Mouse (Mus musculus) kidney, postnatal 25 days (tissue): ENCODE data around the gene Cenpp.

Experiments used
- DNase-seq, 2 experiments: peaks; one replicate each; pipeline ENCODE4 v3.0.0; 2021; ENCODE audit warnings: mixed read lengths in 2 of 2

Gene Cenpp

DNA sequence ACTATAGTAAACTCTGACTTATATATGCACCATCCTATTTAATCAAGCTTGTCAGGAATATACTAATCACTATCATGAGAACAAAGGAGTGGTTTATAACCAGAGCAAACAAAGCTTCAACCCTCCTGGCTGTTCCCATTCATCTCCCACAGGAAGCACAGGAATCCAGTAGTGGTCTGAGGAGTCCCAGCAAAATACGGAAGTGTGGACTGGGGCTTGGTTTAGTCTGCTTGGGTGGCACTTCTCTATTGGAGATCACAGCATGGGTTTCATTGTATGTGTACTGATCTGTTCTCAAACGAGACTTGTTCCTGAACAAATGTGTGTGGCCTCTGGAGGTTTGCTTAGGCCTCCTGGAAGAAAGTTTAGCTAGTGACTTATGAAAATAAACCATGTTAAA lies 133.8 kb downstream of the Cenpp start:
- no peak for DNase-seq

DNA sequence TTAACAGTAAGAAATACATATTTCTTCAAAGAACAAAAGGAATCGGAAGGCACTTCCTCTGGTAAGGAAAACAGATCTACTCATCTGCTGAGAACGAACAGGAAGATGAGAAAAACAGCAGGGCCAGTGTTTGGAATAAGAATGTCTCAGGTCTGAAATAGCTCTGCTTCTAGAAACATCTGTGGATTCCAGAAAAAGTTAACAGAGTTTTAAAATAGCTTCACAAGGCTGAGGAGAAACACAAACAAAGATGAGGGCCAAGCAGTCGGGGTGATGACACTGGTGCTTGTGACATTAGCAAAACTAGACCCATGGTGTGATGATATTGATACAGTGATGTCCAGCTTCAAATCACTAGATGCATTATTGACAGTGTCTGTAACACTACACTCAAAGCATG lies 145.4 kb downstream of the Cenpp start:
- no peak for DNase-seq

DNA sequence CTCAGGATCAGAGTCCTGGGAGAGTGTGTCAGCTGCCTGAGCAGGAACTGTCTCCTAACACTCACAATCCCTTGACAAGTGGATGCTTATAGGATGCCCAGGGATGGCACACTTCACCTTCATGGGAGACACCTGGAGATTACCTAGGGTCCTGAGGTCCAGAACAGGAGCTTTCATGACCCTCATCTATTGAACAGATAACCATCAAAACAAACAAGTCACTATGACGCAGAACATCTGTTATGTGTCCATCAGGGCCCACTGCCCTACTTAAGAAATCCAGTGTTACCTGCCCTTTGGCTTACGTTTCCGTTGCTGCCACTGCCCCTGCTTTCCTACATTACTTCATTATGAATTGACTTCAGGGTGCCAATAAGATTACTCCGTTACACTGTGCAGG lies 146.8 kb downstream of the Cenpp start:
- DNase-seq = no peak

DNA sequence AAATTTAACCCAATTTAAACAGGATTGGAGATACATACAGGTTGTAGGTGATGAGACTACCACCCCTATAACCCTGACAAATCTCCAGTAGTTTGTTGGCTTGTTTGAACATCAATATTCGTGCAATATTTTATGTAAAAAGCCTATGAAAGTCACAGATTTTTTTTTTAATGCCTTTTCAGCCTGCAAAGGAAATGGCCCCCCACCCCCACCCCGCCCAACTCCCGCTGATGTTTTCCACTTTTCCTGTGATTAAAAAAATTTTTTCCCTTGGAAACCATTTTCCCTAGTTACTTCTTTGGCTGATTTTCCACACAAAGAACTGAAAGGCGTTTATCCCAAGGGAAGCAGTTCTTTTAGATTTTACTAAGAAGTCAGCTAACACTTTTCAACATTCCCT lies 148.1 kb downstream of the Cenpp start, which contains the start of gene Ecm2:
Ecm2 (plus strand) TSS at position 301 of the 400 bp plus-strand sequence.
- DNase-seq = no peak

DNA sequence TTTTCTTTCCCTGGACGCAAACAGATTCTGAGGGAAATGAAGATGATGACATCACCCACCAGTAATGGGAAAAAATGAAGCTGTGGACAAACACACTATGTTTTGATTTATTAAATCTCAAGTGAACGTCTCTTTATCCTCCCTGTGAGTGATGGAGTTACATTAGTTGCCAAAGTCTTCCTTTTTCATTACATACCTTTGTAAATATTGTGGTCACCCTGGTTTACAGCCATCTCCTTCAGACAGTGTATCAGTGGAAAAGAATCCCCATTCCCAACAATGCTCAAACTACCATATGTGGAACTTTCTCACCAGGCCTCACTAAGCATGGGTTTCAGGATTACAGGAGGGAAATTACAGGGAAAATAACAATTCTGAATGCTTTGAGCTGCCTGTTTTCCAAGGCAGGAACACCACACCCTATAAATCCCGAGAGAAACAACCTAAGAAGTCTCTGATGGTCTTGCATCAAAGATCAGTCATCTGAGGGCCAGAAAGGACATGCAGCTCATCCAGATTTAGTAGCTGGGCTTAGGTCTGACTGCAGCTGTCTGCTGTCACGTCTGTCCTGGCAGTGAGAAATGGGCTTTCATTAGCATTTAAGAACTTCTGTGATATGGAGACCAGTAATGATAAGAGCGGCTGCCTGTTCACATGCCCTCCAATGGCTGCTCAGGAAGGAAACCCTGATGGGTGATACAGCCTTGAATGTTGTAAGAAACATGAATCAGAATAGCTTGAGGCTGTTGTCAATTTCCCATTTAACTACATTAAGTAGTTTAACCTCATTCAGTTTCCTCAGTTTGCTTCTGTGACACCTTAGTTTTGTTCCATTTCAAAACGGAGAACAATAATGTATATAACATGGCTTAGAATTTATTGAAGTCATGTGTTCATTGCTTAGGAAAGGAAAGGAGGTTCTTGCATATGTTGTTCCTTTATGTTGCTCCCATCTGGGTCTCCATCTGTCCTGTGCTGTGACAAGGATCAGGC lies 159.9 kb downstream of the Cenpp start, which contains the start of gene Tes3-ps:
Tes3-ps (plus strand) TSS at position 943 of the 993 bp plus-strand sequence.
- DNase-seq = no peak

DNA sequence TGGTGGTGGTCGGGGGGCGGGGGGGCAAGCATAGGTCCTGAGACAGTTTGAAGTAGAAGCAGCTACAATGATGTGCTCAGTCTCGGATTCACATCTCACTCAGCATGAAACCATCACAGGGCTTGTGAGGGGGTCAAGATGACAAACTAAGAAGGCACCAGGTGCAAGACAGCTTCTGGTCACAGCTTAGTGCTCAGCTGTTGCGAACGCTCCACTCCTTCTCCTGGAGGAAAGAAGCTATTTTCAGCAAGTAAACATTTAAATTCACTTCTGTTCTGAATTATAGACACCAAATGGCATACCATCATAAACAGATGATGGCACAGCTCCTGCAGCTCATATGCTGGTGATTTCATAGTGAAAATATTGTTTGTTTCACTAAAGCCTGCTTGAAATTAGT lies 167.2 kb downstream of the Cenpp start:
- DNase-seq = no peak

DNA sequence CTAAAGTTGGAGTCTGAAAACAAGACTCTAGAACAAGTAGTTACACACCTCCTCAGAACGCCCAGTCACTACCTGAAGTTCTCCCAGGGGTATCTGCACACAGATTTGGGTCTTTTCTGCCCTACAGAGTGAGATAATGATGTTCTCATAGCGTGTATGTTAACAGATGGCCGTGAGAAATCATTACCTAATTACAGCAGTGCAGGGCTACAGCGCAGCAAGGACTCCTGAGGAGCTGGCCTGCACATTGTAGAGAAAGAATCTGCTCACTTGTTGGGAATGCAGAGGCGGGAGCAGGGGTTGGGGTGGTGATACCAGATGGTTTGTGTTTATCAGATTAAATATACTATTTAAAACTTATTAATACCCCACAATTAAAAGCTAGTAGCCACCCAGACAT lies 172.0 kb downstream of the Cenpp start:
- DNase-seq = no peak

DNA sequence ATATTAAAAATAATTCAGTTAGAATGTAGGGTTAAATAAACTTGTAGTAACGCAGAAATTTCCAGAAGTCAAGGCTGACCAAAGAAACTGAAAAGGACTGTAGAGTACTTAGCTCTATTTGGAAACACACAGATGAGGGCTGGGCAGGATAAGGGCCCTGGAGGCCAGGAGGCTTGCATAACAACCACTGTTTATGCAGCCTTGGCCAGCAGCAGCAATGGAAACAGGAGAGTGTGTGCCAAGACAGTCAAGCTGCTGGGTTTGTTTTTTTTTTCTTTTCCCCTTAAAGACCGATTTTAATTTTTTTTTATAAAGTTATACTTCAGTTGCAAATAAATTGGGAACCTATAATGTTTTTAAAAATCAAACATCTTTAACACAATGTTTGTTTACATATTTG lies 172.5 kb downstream of the Cenpp start:
- peak; percentile 70 to 91 for DNase-seq

DNA sequence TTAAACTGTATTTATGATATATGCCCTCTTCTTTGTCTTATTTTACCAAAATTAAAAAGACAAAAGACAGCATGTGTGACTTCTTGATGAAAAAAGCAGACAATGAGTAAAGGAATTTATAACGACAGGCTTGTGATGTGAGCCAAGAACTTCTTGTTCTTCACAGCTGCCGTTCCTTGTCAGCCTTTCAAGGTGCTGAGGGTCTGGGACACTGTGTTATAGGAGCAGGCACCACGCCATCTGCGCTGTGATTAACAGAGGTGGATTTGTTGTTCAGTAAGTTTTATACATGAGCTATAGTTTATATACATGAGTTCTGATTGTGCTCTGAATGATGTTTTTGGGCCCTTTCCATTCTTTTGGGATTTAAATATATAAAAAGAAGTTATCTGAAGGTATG lies 173.2 kb downstream of the Cenpp start:
- no peak for DNase-seq

DNA sequence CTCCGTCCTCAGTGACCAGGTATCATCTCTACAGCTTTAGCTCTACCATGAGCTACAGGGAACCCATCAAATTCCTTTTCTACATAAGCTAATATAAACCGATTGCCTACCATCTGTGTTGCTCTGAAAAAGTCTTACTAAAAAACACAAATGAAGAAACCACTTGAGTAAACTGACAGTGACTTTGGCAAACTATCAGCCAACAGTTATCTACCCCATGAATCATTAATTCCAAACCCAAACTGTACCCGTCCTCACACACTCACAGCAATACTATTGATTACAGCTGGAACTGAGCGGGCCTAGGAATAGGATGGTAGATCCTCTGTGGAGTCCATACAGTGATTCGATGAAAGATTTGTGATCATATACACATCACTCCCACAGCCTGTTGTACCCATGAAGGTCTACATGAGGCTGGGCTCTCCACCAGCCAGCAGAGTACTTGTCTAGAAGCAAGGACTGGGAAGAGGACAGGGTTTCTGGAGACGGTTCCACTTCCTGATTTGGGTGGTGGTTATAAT lies 173.7 kb downstream of the Cenpp start:
- DNase-seq = no peak

DNA sequence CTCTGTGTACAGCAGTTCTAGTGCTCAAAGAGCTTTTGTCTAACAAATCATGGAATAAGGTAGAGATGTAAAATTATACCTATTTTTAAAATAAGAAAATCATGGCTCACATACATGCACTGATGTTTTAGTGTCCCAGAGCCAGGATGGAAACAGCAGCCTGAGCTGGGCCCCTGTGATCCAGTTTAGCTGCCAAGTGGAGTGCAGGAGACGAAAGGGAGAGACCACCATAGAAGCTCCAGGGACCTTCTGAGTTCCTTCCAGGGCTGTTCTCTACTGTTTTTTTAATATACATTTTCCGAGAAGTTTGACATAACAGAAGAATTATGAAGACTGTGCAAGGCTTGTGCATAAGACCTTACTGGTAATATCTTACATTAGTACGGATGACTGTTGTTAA lies 174.7 kb downstream of the Cenpp start:
- DNase-seq = no peak

DNA sequence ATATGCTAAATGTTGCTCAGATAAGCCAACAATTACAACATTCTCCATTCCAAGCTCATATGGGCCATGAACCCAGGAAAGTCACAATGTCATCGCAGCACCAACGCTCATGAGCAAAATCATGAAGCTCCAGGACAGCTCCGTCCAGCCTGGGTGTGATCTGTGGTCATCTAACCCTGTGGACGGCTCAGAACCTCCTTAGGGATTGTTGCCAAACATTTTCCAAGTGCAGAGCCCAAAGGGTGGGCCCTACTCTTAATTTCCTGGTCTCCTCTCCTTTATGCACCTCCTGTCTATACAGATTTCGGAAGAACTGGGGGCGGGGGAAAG lies 179.9 kb downstream of the Cenpp start:
- no peak for DNase-seq

DNA sequence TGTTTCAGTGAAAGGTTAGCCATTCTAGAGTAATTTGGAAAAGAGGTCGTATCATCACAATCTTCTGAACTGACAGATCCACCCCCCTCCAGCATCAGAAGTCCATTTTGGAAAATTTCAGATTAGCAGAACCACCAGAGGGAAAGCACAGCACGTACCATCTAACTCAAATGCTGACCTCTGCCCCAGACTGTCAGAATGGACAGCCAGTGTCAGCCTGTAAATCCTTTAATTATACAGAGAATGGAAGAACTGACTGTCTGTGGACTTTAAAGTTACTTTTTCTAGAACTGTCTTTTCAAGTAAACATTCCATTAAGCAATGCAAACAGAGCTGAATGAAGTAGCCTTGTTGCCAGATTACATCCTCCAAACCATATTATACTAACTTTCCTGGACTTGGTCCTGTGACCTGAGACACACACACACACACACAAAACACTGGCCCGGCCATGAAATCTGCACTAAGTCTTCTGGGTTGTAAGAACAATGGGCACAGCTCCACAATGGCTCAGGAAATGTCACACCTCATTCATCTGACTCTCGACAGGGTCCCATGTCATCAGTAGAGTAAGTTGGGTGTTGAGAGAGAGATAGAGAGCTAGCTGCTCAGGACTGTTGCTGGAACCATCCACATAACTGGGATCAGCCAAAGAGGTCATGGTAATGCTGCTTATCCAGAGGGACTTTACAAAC lies 180.5 kb downstream of the Cenpp start:
- no peak for DNase-seq

DNA sequence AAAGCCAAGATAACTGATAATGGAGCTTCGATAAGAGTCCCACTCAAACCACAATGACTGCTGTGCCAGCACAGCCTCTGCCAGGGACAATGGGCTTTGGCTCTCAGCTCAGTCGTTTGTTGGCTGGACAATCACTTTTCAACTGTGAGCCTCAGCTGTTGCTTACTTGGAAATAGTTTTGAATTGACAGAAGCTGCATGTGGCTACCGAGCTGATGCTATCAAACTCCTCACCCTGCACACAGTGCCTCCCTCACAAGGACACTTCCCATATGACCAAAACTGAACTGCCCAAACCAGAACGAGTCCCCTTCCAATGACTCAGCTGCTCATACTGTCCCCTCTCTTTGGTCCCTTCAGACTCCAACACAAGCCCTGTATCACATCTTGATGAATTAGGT lies 181.8 kb downstream of the Cenpp start:
- no peak for DNase-seq

DNA sequence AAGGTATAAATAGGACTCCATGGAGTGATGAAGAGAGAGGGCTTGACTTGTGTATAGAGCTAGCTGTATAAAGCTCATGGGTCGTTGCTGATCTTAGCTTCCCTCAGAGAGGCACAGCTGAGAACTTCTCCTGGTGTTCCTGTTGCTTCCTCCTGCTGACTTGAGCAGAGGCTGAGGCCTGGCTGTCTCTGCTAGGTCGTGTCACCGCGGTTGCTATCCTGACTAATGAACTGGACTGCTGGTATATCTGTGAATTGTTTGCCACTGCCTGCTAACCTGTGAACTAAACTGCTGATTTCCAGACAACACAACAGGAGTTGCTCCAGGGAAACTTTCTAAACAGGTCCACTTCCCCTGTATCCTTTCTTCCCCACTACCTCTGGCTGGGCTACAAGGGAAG lies 182.3 kb downstream of the Cenpp start:
- no peak for DNase-seq

DNA sequence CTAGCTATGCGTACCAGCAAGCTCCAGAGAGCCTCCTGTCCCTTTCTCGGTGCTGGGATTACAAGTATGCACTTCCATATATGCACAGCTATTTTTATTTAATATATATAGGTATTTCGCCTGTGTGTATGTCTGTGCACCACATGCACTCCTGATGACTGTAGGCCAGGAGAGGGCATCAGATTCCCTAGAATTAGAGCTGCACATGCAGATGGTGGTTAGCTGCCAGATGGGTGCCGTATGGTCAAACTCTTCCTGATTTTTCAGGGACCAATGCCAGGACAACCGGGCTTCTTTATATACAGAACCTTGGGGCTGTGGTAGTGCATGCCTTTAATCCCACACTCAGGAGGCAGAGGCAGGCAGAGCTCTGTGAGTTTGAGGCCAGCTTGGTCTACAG lies 183.6 kb downstream of the Cenpp start:
- no peak for DNase-seq

DNA sequence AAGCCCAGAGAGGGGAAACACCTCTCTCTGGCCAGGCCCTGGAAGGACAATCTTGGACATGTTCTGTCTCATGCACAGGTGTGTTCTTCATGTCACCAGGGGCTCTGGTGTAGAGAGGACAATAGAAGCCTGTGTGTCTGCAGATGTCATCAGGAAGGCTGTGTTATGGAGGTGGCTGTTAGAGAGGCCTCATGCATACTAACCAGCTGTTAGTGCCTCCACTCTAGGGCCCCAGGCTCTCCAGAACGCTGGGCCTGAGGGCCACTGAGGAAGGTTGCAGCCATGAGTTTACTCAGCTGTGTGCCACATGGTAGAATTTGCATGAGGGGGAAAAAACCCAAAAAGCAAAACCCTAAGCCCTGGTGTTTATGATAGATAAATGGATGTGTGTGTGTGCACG lies 185.0 kb downstream of the Cenpp start:
- no peak for DNase-seq

DNA sequence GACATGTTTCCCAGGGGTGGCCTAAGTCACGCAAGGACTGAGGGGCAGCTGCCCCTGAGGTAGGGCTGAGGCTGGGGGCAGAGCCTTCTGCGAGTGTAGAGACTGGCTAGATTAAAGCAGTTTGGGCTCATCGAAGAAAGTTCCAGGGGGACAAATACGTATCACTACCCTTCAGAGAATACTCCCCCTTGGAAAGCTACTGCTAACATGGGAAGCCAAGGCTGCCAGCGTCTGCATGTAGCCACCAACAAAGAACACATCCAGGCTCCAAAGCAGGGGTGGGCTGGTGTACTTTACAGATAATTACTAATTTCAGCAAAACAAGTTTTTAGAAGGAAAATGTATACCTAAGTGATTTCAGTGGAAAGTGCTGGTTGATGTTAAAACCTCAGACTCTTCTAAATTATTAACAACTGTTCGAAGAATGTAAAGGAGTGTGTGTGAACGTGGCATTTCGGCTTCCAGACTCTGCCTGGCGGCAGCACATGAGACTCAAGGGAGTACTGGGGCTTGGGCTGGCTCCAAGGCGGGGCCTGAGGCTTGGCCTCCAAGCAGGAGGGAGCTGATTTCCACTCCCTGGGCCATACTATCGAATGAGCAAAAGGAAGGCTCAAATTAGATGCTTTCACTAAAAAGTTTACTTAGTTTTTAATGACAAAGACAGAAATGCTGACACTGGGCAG lies 186.1 kb downstream of the Cenpp start:
- peak; percentile 39 to 64 for DNase-seq

DNA sequence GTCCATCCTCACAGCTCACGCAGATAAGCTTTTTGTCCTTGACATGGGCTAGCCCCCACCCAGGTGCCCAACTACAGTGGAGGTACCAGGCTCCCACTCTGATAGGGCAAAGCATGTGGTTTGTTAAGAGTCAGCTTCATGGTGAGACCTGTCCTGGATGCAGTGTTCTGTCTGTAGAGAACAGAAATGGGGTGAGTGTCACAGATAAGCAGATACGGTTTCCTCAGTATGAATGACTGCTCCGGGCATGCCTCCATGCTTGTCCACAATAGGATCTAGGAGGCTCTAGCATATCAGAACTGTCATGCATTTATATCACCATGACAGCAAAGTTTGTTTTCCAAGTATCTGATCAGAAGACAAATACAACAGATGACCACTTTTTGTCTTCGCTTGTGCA lies 186.7 kb downstream of the Cenpp start:
- DNase-seq = no peak

DNA sequence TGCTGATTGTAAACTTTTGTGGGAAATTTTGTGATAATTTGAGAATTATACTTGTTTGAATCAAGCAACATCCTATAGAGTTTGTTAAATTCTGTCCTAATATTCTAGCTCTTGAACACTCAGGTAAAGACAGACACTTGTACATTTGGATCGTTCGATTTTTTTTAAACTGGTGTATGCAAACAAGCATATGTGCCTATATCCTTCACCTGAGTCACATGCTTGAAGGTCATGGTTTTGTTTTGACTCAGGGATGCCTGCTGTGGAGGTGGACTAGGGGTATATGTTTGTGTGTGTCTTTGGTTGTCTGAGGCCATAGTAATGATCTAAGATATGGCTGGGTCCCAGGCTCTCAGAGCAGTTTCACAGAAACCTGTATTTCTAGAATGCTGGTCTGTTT lies 189.7 kb downstream of the Cenpp start:
- no peak for DNase-seq

DNA sequence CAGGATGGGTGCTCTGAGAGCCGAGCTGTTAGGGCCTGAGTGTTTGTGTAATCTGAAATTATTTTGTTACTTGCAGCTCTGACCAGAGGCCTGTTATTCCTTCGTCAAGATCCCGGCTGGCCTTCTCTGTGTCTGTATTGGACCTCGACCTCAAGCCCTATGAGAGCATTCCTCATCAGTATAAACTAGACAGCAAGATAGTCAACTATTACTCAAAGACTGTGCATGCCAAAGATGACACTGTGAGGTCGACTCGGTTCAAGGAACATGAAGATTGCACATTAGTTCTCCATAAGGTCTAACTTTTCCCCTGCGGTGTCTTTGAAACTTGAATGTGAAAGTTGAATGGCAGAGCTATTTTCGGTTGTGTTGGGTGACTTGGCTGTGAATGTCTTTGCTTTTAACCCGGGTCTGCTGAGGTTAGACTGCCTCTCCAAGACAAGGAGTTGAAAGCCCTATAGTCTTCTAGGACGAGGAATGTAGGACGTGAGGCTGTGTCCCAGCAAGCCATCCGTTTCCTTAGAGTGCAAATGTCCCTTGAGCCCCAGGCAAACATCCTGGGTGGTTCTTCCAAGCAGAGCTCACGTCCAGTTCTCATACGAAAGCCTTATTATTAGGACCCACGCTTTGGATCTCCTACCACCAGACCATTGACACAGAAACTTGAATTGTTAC lies 191.0 kb downstream of the Cenpp start:
- peak; percentile 66 to 80 for DNase-seq

DNA sequence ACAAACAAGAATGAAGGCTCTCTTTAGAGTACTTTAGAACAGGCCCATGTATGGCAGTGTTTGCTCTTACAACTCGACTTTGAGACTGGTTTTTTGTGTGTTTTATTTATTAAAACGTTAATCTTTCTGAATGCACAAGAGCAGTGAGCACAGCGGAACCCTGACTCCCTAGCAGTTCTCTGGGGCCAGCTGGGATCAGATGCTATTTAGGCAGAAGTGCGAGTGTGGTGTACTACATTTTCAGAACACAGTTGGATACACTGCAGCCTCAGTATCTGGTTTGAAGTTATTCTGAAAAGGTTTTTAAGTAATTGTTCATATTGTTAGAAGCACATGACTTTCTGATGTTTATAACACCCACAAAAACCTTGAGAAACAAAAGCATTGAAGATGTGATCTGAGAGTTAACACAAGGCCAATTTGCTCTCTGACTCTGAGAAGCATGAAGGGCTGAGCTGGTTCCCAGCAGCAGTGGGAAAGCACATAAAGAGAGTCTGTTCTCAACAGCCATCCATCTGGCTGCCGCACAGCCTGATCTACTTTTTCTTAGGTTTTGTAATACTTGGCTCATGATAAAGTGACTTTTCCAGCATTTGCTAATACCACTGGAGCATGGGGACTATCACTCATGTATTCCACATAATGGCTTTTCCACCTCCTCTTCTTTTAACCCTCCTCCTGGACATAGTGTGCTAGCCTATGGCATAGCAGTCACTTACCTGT lies 191.7 kb downstream of the Cenpp start:
- no peak for DNase-seq
